Mouse (Mus musculus): Measurements from ENCODE around the gene B4galt3. TPM values are rescaled to one million over a fixed set of nuclear protein-coding genes. Genes with fewer than 3 reads are reported as not detected.

B4galt3 gene
- total and polyA plus RNA-seq, 3 experiments: 16.8 to 33.1 TPM; not detected in 1

DNA sequence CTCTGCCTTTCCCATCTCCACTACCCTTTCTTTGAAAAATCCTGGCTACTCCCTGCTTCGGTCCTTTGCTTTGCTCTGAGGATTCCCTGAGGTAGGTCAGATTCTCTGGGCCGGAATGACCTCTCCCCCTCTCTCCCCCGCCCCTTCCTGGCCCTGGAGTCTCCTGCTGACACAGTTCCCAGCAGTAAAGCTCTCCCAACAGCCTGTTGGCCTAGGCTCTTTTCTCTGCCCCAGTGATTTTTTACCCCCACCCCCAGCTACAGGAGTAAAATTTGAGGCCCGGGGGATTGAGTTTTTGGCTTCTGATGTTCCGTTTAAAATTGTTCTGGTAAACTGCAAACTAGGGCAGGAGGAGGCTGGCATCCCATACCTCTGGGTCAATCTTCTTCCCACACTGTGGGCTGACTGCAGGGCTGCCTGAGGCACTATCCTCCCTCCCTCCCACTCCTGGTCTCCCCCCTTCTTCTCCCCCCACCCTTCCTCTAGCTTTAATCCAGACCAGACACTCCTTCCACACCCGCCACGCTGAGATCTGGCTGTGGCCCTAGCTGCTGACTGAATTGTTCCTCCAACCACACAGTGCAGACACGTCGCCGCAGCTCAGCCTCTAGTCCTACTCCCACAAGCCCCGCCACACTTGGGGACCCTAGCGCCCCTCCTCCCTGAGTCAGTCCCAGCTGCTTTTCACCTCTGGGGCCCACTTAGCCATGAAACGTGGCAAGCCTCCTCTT, 18.4 kb upstream of the B4galt3 start:
- Histone ChIP-seq H3K4me1 (ENCODE audit: control insufficient read depth in 1 of 2, insufficient read depth in 2 of 2, low read length in 2 of 2) (peaks cover 0 to 9% of the 10 kb centered on the region in 2 experiments; a peak in 2 of 4 replicates), H3K27ac (ENCODE audit: control insufficient read depth, low read depth, low read length) (no peak overlapping the region), H3K79me2 (ENCODE audit: control insufficient read depth, insufficient read depth, low read length, poor library complexity) (peaks cover 1% of the 10 kb centered on the region; the same call in 1 of the 2 replicates), H3K9ac (ENCODE audit: control insufficient read depth, low read depth, low read length, poor library complexity, severe bottlenecking) (no peak overlapping the region), H3K4me3 (ENCODE audit: control insufficient read depth in 1 of 2, insufficient read depth in 1 of 2, low read depth in 2 of 2, low read length in 2 of 2) (no peak overlapping the region), H3K27me3 (ENCODE audit: control insufficient read depth in 1 of 2, insufficient read depth in 2 of 2, low read length in 2 of 2) (peaks cover 0 to 3% of the 10 kb centered on the region in 2 experiments; a peak in 1 of 4 replicates), H3K36me3 (ENCODE audit: control insufficient read depth in 1 of 2, insufficient read depth in 2 of 2, low read length in 2 of 2) (no peaks in the 10 kb centered on the region), H3K9me3 (replicated peaks; ENCODE audit: insufficient read depth, low read length) (no peaks in the 10 kb centered on the region)
- no peak for DNase-seq (ENCODE audit: low read depth, low spot score)
- TF ChIP-seq RAD21 (IDR thresholded peaks at IDR 0.05; ENCODE audit: low read depth, low read length) (no peak), NRF1 (IDR thresholded peaks at IDR 0.05; ENCODE audit: insufficient read depth, low read depth, low read length, poor library complexity, severe bottlenecking) (no peak)

DNA sequence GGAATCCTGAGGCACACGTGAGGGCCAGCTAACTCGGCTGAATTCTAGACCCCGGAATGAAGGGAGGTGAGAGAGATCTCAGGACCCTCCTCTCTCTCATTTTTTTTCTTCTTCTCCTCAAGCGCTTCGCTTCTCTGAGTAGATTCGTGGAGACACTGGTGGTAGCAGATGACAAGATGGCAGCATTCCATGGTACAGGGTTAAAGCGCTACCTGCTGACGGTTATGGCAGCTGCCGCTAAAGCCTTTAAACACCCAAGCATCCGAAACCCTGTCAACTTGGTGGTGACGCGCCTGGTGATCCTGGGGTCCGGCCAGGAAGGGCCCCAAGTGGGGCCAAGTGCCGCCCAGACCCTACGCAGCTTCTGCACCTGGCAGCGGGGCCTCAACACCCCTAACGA, 17.7 kb upstream of the B4galt3 start:
- DNase-seq (ENCODE audit: low read depth, low spot score): no peak
- Histone ChIP-seq H3K79me2 (ENCODE audit: control insufficient read depth, insufficient read depth, low read length, poor library complexity) (no peaks in the 10 kb centered on the region), H3K9me3 (replicated peaks; ENCODE audit: insufficient read depth, low read length) (no peaks in the 10 kb centered on the region), H3K9ac (ENCODE audit: control insufficient read depth, low read depth, low read length, poor library complexity, severe bottlenecking) (no peak overlapping the region), H3K4me3 (ENCODE audit: control insufficient read depth in 1 of 2, insufficient read depth in 1 of 2, low read depth in 2 of 2, low read length in 2 of 2) (no peak overlapping the region), H3K4me1 (ENCODE audit: control insufficient read depth in 1 of 2, insufficient read depth in 2 of 2, low read length in 2 of 2) (peaks cover 0 to 9% of the 10 kb centered on the region in 2 experiments; a peak in 2 of 4 replicates), H3K27me3 (ENCODE audit: control insufficient read depth in 1 of 2, insufficient read depth in 2 of 2, low read length in 2 of 2) (peaks cover 0 to 3% of the 10 kb centered on the region in 2 experiments; a peak in 1 of 4 replicates), H3K27ac (ENCODE audit: control insufficient read depth, low read depth, low read length) (no peak overlapping the region), H3K36me3 (ENCODE audit: control insufficient read depth in 1 of 2, insufficient read depth in 2 of 2, low read length in 2 of 2) (no peaks in the 10 kb centered on the region)
- TF ChIP-seq MEF2A (IDR thresholded peaks at IDR 0.05; ENCODE audit: extremely low read depth, insufficient replicate concordance, low read depth, low read length, poor library complexity, severe bottlenecking): no peak
- no peak for TF ChIP-seq JUND (IDR thresholded peaks at IDR 0.05; ENCODE audit: low read depth, low read length)
- TF ChIP-seq MYC (IDR thresholded peaks at IDR 0.05; ENCODE audit: low read depth, low read length): no peak
- no peak for TF ChIP-seq TCF12 (IDR thresholded peaks at IDR 0.05; ENCODE audit: low read depth, low read length)
- TF ChIP-seq TBP (IDR thresholded peaks at IDR 0.05; ENCODE audit: low read depth, low read length): no peak

DNA sequence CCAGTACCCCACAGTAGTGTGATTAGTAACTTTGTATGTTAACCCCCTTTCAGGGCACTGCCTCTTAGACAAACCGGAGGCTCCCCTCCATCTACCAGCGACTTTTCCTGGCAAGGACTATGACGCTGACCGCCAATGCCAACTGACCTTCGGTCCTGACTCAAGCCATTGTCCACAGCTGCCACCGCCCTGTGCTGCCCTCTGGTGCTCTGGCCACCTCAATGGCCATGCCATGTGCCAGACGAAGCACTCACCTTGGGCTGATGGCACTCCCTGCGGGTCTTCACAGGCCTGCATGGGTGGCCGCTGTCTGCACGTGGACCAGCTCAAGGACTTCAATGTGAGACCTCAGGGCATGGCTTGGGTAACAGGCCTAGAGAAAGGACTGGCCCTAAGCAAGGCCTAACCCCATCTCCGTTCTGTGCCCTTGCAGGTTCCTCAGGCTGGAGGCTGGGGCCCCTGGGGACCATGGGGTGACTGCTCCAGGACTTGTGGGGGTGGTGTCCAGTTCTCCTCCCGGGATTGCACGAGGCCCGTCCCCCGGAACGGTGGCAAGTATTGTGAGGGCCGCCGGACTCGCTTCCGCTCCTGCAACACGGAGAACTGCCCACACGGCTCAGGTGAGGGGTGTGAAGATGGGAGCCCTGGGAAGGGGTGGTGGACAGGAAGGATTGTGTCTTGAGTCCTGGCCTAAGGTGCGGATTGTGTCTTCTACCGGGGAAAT, 13.9 kb upstream of the B4galt3 start:
- no peaks in the 10 kb centered on the region for H3K9me3 ChIP-seq (replicated peaks; ENCODE audit: insufficient read depth, low read length)
- H3K4me3 ChIP-seq (ENCODE audit: control insufficient read depth in 1 of 2, insufficient read depth in 1 of 2, low read depth in 2 of 2, low read length in 2 of 2): no peak overlapping the region
- no peak overlapping the region for H3K9ac ChIP-seq (ENCODE audit: control insufficient read depth, low read depth, low read length, poor library complexity, severe bottlenecking)
- H3K4me1 ChIP-seq (ENCODE audit: control insufficient read depth in 1 of 2, insufficient read depth in 2 of 2, low read length in 2 of 2): no peaks in the 10 kb centered on the region
- TF ChIP-seq KAT2A (conservative IDR thresholded peaks at IDR 0.05; ENCODE audit: low read depth, low read length) (no peak), SMC3 (IDR thresholded peaks at IDR 0.05; ENCODE audit: low read depth, low read length) (peak; percentile 23; the same call in 1 of the 2 replicates), MYC (IDR thresholded peaks at IDR 0.05; ENCODE audit: low read depth, low read length) (no peak)
- H3K27me3 ChIP-seq (ENCODE audit: control insufficient read depth in 1 of 2, insufficient read depth in 2 of 2, low read length in 2 of 2): peaks cover 0 to 5% of the 10 kb centered on the region in 2 experiments; a peak in 3 of 4 replicates
- DNase-seq (ENCODE audit: low read depth, low spot score): no peak
- no peak overlapping the region for H3K27ac ChIP-seq (ENCODE audit: control insufficient read depth, low read depth, low read length)
- no peaks in the 10 kb centered on the region for H3K36me3 ChIP-seq (ENCODE audit: control insufficient read depth in 1 of 2, insufficient read depth in 2 of 2, low read length in 2 of 2)
- H3K79me2 ChIP-seq (ENCODE audit: control insufficient read depth, insufficient read depth, low read length, poor library complexity): no peaks in the 10 kb centered on the region
